Mouse (Mus musculus): ENCODE data around the gene Palmd.

Palmd gene

GRCm38 (mm10) chr3:116955061-116955460 is 13.7 kb downstream of the Palmd start:
- no peak for DNase-seq (ENCODE audit: low spot score)

- no peak for DNase-seq (ENCODE audit: low spot score)
Measured at GRCm38 (mm10) chr3:116953366-116953765, 15.4 kb downstream of the Palmd start.

- no peak for DNase-seq (ENCODE audit: low spot score)
Measured at GRCm38 (mm10) chr3:116952242-116952899, 16.4 kb downstream of the Palmd start.

GRCm38 (mm10) chr3:116951489-116951888 is 17.3 kb downstream of the Palmd start:
- DNase-seq (ENCODE audit: low spot score), result no peak

GRCm38 (mm10) chr3:116950665-116951115 is 18.1 kb downstream of the Palmd start:
- DNase-seq (ENCODE audit: low spot score), result no peak

GRCm38 (mm10) chr3:116946476-116946875 is 22.3 kb downstream of the Palmd start:
- DNase-seq (ENCODE audit: low spot score), result no peak

- no peak for DNase-seq (ENCODE audit: low spot score)
Measured at GRCm38 (mm10) chr3:116943422-116943821, 25.4 kb downstream of the Palmd start.

- DNase-seq (ENCODE audit: low spot score), result peak; percentile 33
Measured at GRCm38 (mm10) chr3:116942751-116943150, 26.0 kb downstream of the Palmd start.

- no peak for DNase-seq (ENCODE audit: low spot score)
Measured at GRCm38 (mm10) chr3:116941559-116942117, 27.1 kb downstream of the Palmd start.

- no peak for DNase-seq (ENCODE audit: low spot score)
Measured at GRCm38 (mm10) chr3:116940804-116941558, 27.8 kb downstream of the Palmd start.

GRCm38 (mm10) chr3:116936934-116937691 is 31.7 kb downstream of the Palmd start:
- no peak for DNase-seq (ENCODE audit: low spot score)

GRCm38 (mm10) chr3:116933158-116933557 is 35.6 kb downstream of the Palmd start:
- DNase-seq (ENCODE audit: low spot score), result no peak

GRCm38 (mm10) chr3:116928994-116929393 is 39.8 kb downstream of the Palmd start:
- no peak for DNase-seq (ENCODE audit: low spot score)

- no peak for DNase-seq (ENCODE audit: low spot score)
Measured at GRCm38 (mm10) chr3:116923042-116923441, 45.7 kb downstream of the Palmd start.

- DNase-seq (ENCODE audit: low spot score), result no peak
Measured at GRCm38 (mm10) chr3:116921535-116921934, 47.3 kb downstream of the Palmd start.

- DNase-seq (ENCODE audit: low spot score), result no peak
Measured at GRCm38 (mm10) chr3:116917016-116917415, 51.8 kb downstream of the Palmd start.

- DNase-seq (ENCODE audit: low spot score), result no peak
Measured at GRCm38 (mm10) chr3:116914931-116915330, 53.9 kb downstream of the Palmd start.

GRCm38 (mm10) chr3:116914374-116914773 is 54.4 kb downstream of the Palmd start:
- DNase-seq (ENCODE audit: low spot score), result no peak

GRCm38 (mm10) chr3:116906596-116906995 is 62.2 kb downstream of the Palmd start:
- DNase-seq (ENCODE audit: low spot score), result no peak

GRCm38 (mm10) chr3:116905898-116906297 is 62.9 kb downstream of the Palmd start:
- DNase-seq (ENCODE audit: low spot score), result no peak

GRCm38 (mm10) chr3:116904158-116904557 is 64.6 kb downstream of the Palmd start:
- DNase-seq (ENCODE audit: low spot score), result peak; percentile 79

GRCm38 (mm10) chr3:116892872-116893271 is 75.9 kb downstream of the Palmd start:
- DNase-seq (ENCODE audit: low spot score), result peak; percentile 10
